Mouse (Mus musculus): ENCODE measurements at regions not wholly inside any gene's neighbourhood (a gene's known extent, or its start where the extent isn't known, plus 50 kb on each side); places are given as distances from the start of the nearest gene placed in this dataset.

GRCm38 (mm10) chr2:55208620-55209019, 227.2 kb upstream of the Kcnj3 start:
- TF ChIP-seq POLR2A (IDR thresholded peaks at IDR 0.05; ENCODE audit: low read depth, low read length) (no peak), CTCF (IDR thresholded peaks at IDR 0.05; ENCODE audit: borderline replicate concordance, insufficient read depth, low read length) (no peak)
